Mouse (Mus musculus) intestine, embryonic 16.5 days (tissue): ENCODE data around the gene Prickle3. TPM values are rescaled to one million over a fixed set of nuclear protein-coding genes. Genes with fewer than 3 reads are reported as not detected.

ENCODE experiments used
- ATAC-seq: fragments of 200-750 bp; cut with Nextera tagmentation; 2 replicates; pipeline ENCODE4 v1.8.0; 2017; ENCODE audit warnings: moderate TSS enrichment, moderate library complexity
- H3K27ac ChIP-seq: fragments of 300-500 bp; sonication (generic); 2 replicates; pipeline ENCODE4 v1.5.1; 2014; ENCODE audit warnings: mild to moderate bottlenecking, low read length
- H3K27me3 ChIP-seq: fragments of 300-500 bp; sonication (generic); replicated peaks from 2 replicates; pipeline ENCODE4 v1.6.1; 2014; ENCODE audit warnings: low read length, control low read depth, mixed read lengths; ENCODE audit not compliant: control insufficient read depth, insufficient read depth
- H3K36me3 ChIP-seq: fragments of 300-500 bp; sonication (generic); 2 replicates; pipeline ENCODE4 v1.6.1; 2014; ENCODE audit warnings: low read length, control low read depth; ENCODE audit not compliant: control insufficient read depth, insufficient read depth
- H3K4me1 ChIP-seq: fragments of 300-500 bp; sonication (generic); 2 replicates; pipeline ENCODE4 v1.6.1; 2014; ENCODE audit warnings: low read length, control low read depth, mixed read lengths; ENCODE audit not compliant: control insufficient read depth, insufficient read depth
- H3K4me2 ChIP-seq: fragments of 300-500 bp; sonication (generic); 2 replicates; pipeline ENCODE4 v1.6.1; 2014; ENCODE audit warnings: low read depth, low read length, control low read depth
- H3K4me3 ChIP-seq: fragments of 300-500 bp; sonication (generic); 2 replicates; pipeline ENCODE4 v1.5.1; 2014; ENCODE audit warnings: mild to moderate bottlenecking, low read length
- H3K9ac ChIP-seq: fragments of 300-500 bp; sonication (generic); 2 replicates; pipeline ENCODE4 v1.6.1; 2014; ENCODE audit warnings: low read depth, low read length
- H3K9me3 ChIP-seq: fragments of 300-500 bp; sonication (generic); 2 replicates; pipeline ENCODE4 v1.6.1; 2016; ENCODE audit warnings: low read length, control low read depth; ENCODE audit not compliant: control insufficient read depth
- WGBS: fragments of 180-500 bp; shearing (Covaris S2); extraction: QIAGEN DNeasy Blood & Tissue Kit; methylation state at CpG from one replicate; pipeline ENCODE4 v1.1.7; 2014; 5-methylcytosine and 5-hydroxymethylcytosine counted together
- polyA plus RNA-seq: library from polyadenylated mRNA; unstranded; fragments of >200 nt; fragmentation: Nextera tagmentation; extraction: Ambion mirVana; gene quantifications from 2 replicates; pipeline ENCODE4 v1.2.1, GENCODE M21; 2015

Prickle3 gene
- polyA plus RNA-seq, 1 experiment from 2014 or later = 7.6 TPM

DNA sequence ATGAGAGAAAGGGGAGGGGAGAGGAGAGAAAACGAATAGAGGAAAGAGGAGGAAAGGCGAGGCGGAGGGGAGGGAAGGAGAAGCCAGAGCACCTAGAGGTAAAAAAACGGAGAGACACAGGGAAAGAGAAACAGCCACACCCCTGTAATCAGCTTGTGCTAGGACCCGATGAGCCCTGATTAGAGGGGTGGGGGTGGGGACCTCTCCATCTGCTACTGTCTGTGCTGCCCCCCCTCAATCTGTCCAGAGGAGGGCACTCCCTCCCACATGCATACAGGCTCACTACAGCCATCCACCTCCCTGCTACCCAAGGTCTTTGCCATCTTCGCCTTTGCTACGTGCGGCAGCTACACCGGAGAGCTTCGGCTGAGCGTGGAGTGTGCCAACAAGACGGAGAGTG is 16.3 kb upstream of the Prickle3 start:
- H3K4me1 ChIP-seq = no peaks in the 10 kb centered on the region
- H3K9ac ChIP-seq = no peak overlapping the region
- H3K4me2 ChIP-seq = no peak overlapping the region
- no peak for ATAC-seq
- H3K9me3 ChIP-seq = no peaks in the 10 kb centered on the region
- WGBS = 35% methylated on average over 12 of the region's 12 CpGs
- no peaks in the 10 kb centered on the region for H3K36me3 ChIP-seq
- H3K27me3 ChIP-seq = no peaks in the 10 kb centered on the region; the same call in 1 of the 2 replicates
- no peak overlapping the region for H3K27ac ChIP-seq
- no peak overlapping the region for H3K4me3 ChIP-seq

DNA sequence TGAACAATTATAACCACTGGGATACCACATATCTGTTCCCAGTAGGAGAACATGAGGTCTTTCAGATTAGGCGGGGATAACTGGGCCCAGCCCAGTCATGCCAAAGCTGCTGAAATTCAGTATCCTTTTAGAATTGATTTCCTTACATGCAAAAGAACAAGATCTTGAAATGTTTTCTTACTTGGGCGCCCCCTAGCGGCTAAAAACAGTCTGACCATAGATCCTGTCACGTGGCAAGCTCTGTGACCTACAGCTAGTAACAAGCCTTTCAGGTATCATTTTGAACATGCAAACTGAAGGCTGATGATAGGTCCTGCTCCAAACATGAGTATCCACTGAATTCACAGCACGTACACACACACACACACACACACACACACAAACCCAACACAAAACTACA is 11.7 kb upstream of the Prickle3 start:
- Histone ChIP-seq H3K4me2 (no peak overlapping the region), H3K9me3 (no peaks in the 10 kb centered on the region), H3K27ac (no peak overlapping the region), H3K27me3 (no peaks in the 10 kb centered on the region), H3K9ac (no peak overlapping the region), H3K4me1 (no peaks in the 10 kb centered on the region), H3K36me3 (no peaks in the 10 kb centered on the region), H3K4me3 (no peak overlapping the region)
- 15% methylated on average over 5 of the region's 5 CpGs for WGBS
- no peak for ATAC-seq

DNA sequence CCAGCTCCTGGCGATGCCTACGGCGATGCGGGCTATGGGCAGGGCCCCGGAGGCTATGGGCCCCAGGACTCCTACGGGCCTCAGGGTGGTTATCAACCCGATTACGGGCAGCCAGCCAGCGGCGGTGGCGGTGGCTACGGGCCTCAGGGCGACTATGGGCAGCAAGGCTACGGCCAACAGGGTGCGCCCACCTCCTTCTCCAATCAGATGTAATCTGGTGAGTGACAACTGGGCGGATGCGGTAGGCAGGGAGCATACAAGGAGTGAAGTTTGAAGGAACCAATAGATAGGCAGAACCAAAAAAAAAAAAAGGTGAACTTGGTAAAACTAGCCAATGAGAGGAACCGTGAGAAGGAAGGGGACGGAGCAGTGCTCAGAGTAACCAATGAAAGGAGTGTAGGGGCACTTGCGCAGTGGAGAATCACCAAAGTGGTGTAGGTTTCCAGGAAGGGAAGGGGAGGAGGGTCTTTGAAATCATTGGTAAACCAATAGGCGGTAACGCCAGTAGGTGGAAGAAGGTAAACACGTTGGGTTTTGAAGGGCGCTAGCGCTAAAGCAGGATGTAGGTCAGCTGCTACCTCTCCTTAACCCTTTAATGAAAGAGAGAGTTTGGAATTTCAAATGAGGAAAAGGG is 8.3 kb upstream of the Prickle3 start:
- Histone ChIP-seq H3K27ac (peak overlapping the region; percentile 74), H3K4me2 (peak overlapping the region; percentile 54), H3K36me3 (no peaks in the 10 kb centered on the region), H3K4me3 (peak overlapping the region; percentile 56), H3K27me3 (no peaks in the 10 kb centered on the region), H3K4me1 (no peaks in the 10 kb centered on the region), H3K9ac (peak overlapping the region; percentile 79), H3K9me3 (no peaks in the 10 kb centered on the region)
- ATAC-seq = peak; percentile 98
- 19% methylated on average over 25 of the region's 25 CpGs for WGBS

DNA sequence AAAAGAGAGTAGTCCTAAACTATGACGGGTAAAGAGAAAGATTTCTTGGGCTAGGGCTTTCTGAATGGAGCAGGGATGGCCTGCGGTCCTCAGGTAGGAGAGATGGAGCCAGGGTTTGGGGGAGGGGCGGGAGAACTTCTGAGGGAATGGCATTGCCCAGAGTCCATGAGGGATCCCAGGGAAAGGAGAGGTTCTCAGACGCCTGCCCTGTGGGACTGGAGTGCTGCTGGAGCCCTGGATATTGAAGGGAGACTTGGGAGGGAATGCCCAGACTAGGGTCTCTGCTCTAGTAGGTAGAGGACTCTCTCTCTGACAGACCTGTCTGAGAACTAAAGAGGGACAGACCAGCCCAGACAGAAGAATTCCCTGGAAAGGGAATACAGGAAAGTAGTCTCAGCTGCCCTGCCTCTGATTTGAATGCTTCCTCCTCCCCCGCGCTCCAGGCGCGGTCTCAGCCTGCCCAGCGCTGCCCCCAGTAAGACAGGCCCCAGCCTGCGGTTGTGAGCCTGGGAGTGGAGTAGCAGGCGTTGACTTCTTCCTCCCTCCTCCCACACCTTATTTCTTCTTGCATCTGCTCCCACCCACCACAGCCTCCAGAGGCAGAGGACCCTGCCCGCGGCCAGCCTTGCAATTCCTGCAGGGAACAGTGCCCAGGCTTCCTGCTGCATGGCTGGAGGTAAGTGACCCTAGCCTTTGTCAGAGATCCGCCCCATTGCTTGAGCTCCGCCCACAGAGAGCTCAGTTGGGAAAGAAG is 1.1 kb downstream of the Prickle3 start:
- Histone ChIP-seq H3K4me1 (peaks cover 2% of the 10 kb centered on the region; the same call in 1 of the 2 replicates), H3K9ac (peak overlapping the region; percentile 62), H3K36me3 (no peaks in the 10 kb centered on the region), H3K4me3 (peak overlapping the region; percentile 60), H3K27me3 (no peaks in the 10 kb centered on the region), H3K9me3 (no peaks in the 10 kb centered on the region), H3K4me2 (peak overlapping the region; percentile 47), H3K27ac (peak overlapping the region; percentile 78)
- peak; percentile 88 for ATAC-seq
- WGBS = 15% methylated on average over 15 of the region's 15 CpGs

DNA sequence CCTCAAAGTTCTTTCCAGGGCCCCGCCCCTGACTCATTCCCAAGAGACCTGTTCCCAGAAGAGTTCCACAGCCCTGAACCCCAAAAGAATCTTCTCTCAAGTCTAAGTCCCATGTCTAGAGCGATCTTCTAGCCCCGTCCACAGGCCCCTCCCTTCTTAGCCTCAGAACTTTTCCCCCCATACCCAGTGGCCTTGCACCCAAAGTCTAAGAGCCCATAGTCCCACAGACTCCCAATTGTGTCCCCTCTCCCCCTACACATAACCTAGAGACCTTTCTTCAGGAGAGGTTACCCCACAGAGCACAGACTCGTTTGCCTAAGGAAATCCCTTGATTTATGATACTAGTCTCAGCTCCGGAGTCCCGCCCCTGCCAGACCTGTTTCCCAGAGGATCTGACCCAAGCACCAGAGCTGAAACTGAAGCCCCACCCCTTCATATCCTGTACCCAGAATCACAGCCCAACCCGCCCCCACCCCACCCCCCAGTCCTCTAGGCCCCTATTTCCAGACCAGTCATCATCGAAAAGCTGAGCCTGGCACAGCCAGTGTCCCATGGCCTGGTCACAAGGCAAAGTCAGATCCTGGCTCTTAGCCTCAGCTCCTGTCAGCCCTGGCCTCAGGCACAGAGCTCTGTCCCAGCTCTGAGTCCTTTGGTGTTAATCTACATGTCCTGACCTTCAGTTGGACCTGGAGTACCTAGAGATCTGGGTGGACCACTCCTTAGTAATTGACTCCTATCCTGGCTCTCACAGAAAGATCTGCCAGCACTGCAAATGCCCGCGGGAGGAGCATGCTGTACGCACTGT is 1.9 kb downstream of the Prickle3 start:
- H3K27ac ChIP-seq = peak overlapping the region; percentile 78
- peak overlapping the region; percentile 10; the same call in 1 of the 2 replicates for H3K9ac ChIP-seq
- H3K4me2 ChIP-seq = peak overlapping the region; percentile 47
- no peaks in the 10 kb centered on the region for H3K27me3 ChIP-seq
- 39% methylated on average over 11 of the region's 11 CpGs for WGBS
- peak; percentile 56 for ATAC-seq
- H3K4me1 ChIP-seq = peaks cover 2% of the 10 kb centered on the region; the same call in 1 of the 2 replicates
- no peaks in the 10 kb centered on the region for H3K36me3 ChIP-seq
- H3K4me3 ChIP-seq = peak overlapping the region; percentile 60
- no peaks in the 10 kb centered on the region for H3K9me3 ChIP-seq

DNA sequence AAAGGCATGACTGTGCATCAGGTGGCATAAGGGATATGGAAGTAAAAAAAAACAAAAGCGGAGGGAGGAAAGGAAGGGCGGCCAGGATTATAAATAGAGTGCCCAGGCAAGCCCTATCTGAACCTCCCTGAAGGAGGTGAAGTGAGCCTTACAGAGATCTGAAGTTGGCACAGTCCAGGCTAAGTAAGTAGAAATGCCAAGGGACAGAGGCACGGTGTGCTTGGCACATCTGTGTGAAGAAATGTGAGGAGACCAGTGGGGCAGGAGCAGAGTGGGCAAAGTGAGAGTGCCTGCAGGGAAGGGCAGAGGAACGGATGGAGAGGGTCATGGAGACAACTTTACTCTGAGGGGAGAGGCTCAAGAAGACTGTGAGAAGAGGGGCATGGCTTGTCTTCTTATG is 4.0 kb downstream of the Prickle3 start:
- no peak for ATAC-seq
- Histone ChIP-seq H3K4me3 (no peak overlapping the region), H3K9me3 (no peaks in the 10 kb centered on the region), H3K36me3 (no peaks in the 10 kb centered on the region), H3K9ac (no peak overlapping the region), H3K27ac (no peak overlapping the region), H3K4me2 (no peak overlapping the region), H3K4me1 (peaks cover 2% of the 10 kb centered on the region; the same call in 1 of the 2 replicates), H3K27me3 (no peaks in the 10 kb centered on the region)
- WGBS = 85% methylated on average over 4 of the region's 4 CpGs

DNA sequence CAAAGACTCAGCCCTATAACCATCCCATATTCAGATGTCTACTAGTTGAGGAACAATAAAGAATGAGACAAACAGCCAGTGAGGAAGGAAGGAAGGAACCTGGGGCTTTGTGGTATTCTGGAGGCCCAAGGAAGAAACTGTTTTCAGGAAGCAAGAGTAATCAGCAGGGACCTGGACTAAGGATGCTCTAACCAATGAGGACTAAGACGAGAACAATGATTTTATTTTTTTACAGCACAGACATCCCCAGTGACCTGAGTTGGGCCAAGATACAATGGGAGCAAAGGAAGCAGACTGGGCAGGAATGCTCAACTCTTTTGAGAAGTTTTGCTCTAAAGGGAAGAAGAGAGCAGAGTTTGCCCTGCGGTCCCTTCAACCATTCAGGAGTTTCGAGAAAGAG is 5.9 kb downstream of the Prickle3 start:
- no peak overlapping the region for H3K27ac ChIP-seq

DNA sequence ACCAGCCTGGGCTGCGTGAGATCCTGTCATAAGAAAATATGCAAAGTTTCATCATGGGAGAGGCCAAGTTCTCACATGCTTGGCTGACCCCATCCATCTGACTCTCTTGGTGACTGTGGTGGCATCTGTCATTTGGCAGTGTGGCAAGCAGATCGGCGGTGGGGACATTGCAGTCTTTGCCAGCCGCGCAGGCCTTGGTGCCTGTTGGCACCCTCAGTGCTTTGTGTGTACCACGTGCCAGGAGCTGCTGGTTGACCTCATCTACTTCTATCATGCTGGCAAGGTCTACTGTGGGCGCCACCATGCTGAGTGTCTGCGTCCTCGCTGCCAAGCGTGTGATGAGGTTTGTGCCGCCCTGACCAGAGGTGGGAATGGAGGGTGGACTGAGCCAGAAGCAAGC is 7.7 kb downstream of the Prickle3 start:
- Histone ChIP-seq H3K27me3 (no peaks in the 10 kb centered on the region), H3K36me3 (no peaks in the 10 kb centered on the region), H3K27ac (no peak overlapping the region), H3K4me1 (no peaks in the 10 kb centered on the region), H3K9ac (no peak overlapping the region), H3K4me3 (no peak overlapping the region), H3K9me3 (no peaks in the 10 kb centered on the region), H3K4me2 (no peak overlapping the region)
- 86% methylated on average over 11 of the region's 11 CpGs for WGBS
- ATAC-seq = no peak

More for the DNA sequence above, 5.9 kb downstream of the Prickle3 start:
- Histone ChIP-seq H3K9me3 (no peaks in the 10 kb centered on the region), H3K9ac (no peak overlapping the region), H3K4me2 (no peak overlapping the region), H3K4me1 (peaks cover 2% of the 10 kb centered on the region; the same call in 1 of the 2 replicates), H3K27me3 (no peaks in the 10 kb centered on the region), H3K36me3 (no peaks in the 10 kb centered on the region), H3K4me3 (no peak overlapping the region)
- ATAC-seq = no peak
- WGBS = 86% methylated on average over 3 of the region's 3 CpGs
